Comparison of ENCODE assay signal across 9 mouse cellular contexts in the genomic region with DNA sequence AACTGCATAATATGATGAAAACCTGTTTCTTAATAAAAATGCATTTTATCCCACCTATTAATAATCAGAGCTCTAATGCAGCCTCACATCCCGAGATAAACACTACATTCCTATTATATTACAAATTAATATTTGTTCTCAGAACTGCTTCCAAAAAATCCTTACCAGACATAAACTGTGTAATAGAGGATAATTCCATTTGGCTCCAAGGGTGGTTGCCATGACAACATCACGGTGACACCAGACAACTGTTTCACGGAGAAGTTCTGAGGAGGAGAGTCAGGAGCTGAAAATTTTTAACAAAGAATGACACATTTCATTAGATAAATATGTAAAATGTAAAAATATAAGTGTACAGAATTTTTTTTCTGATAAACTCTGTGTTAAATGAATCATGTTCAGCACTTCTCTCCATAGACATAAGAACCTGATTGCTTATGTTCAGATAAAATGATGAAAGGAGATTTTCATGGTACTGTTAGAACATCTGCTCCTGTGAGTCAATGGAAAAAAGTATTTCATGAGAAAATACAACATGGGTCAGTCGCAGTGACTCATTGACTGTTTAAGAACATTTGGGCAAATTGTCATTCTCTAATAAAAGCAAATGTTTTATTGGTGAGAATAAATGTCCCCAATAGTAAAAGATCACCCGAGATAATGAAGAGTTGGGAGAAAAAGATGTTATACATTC. TPM values are rescaled to one million over a fixed set of nuclear protein-coding genes. Genes with fewer than 3 reads are reported as not detected.
DNase-seq lines count a peak whose midpoint lies in the region; ATAC-seq lines count a peak whose summit lies in the region.
"Had no signal": no experiment of that assay in that cellular context is flagged by ENCODE, and none has a peak within 500 bp of the region (broad histone marks: within the 10 kb centered on the region; RNA-seq: fewer than 3 reads in every experiment).

No protein-coding gene starts in this region.

- 33% methylated on average over 5 of the region's 5 CpGs for WGBS in midbrain, embryonic 16.5 days

- no peak overlapping the region for H3K27ac ChIP-seq in midbrain, embryonic 16.5 days (ENCODE audit: low read length)

- H3K9ac ChIP-seq in midbrain, embryonic 16.5 days (ENCODE audit: low read depth, low read length): no peak overlapping the region

- H3K36me3 ChIP-seq in midbrain, embryonic 16.5 days (ENCODE audit: control insufficient read depth, insufficient read depth, low read length): no peaks in the 10 kb centered on the region

- no peak overlapping the region for H3K4me3 ChIP-seq in midbrain, embryonic 16.5 days (ENCODE audit: low read depth, low read length)

- H3K4me2 ChIP-seq in midbrain, embryonic 16.5 days (ENCODE audit: low read length): no peak overlapping the region

- peaks cover 4% of the 10 kb centered on the region; the same call in 1 of the 2 replicates for H3K4me1 ChIP-seq in midbrain, embryonic 16.5 days (ENCODE audit: control insufficient read depth, insufficient read depth, low read length)

- peak; percentile 5 to 28 for DNase-seq in adrenal gland, adult (ENCODE audit: inconsistent age in 2 of 2, low spot score in 1 of 2)
- no peak for DNase-seq in adrenal gland, adult 18-20 months (ENCODE audit: low spot score in 2 of 2)
- peak; percentile 31 for DNase-seq in right cerebral cortex, adult 18-20 months
- no peak for DNase-seq in right cerebral cortex, postnatal 25 days
- DNase-seq in layer of hippocampus, adult 9-10 months (ENCODE audit: low spot score): peak; percentile 21
- DNase-seq in liver: no peak
- no peak for DNase-seq in kidney, adult 11 months

- no peaks in the 10 kb centered on the region for H3K27me3 ChIP-seq in midbrain, embryonic 16.5 days (ENCODE audit: control insufficient read depth, insufficient read depth, low read depth, low read length)

- H3K9me3 ChIP-seq in midbrain, embryonic 16.5 days (replicated peaks; ENCODE audit: control insufficient read depth, low read length, poor library complexity, severe bottlenecking): no peaks in the 10 kb centered on the region

- peak; percentile 90 for ATAC-seq in midbrain, embryonic 16.5 days

RNA-seq across cellular contexts. Expression of a gene that starts 57.3 kb away (rescaled TPM):
- total RNA-seq in adrenal gland, adult 18-20 months (2021): 1 to 10 TPM in 1 of 2 experiments, under 1 TPM in 1; 0.22 to 1.4 TPM
- polyA plus RNA-seq in midbrain, embryonic 16.5 days (2015; fragmentation: Nextera tagmentation; extraction: Ambion mirVana): 0.15 and 0.21 TPM in 2 replicates
- polyA plus RNA-seq: heart, postnatal 0 days had no signal

Comparison
In these comparisons a context has a peak if more than half of its experiments do, and no peak if none do; other contexts are left out.
1. DNase-seq: peak in adrenal gland, adult (2 of 2), right cerebral cortex, adult 18-20 months (single experiment) and layer of hippocampus, adult 9-10 months (single experiment); none in adrenal gland, adult 18-20 months (0 of 2), right cerebral cortex, postnatal 25 days (single experiment), liver (single experiment) and kidney, adult 11 months (single experiment).